Comparison of ENCODE assay signal across 9 mouse cellular contexts in genomic region chr1:180604579-180604978, GRCm38 (mm10). TPM values are rescaled to one million over a fixed set of nuclear protein-coding genes. Genes with fewer than 3 reads are reported as not detected.
DNase-seq lines count a peak whose midpoint lies in the region; ATAC-seq and TF ChIP-seq lines count a peak whose summit lies in the region.
"Had no signal": no experiment of that assay in that cellular context is flagged by ENCODE, and none has a peak within 500 bp of the region (broad histone marks: within the 10 kb centered on the region; RNA-seq: fewer than 3 reads in every experiment).

No protein-coding gene starts in this region.

- no peak for TF ChIP-seq CTCF in layer of hippocampus, adult 2 months (conservative IDR thresholded peaks at IDR 0.05)

- H3K27ac ChIP-seq in layer of hippocampus, adult 2 months = peak overlapping the region; percentile 79

- peak; percentile 36 for DNase-seq in embryo, embryonic 11 days
- DNase-seq in embryo, embryonic 9.5 days (ENCODE audit: extremely low spot score) = no peak
- DNase-seq in brain, adult 2 months (ENCODE audit: low read depth, low spot score) = peak; percentile 97
- DNase-seq in gastrocnemius, postnatal 10 days = peak; percentile 48
- peak; percentile 60 to 75 for DNase-seq in layer of hippocampus, adult 2 months (ENCODE audit: low spot score in 2 of 2)
- peak; percentile 62 for DNase-seq in retina, postnatal 7 days (ENCODE audit: low read depth, low spot score)
- DNase-seq: lung, embryonic 14.5 days had no signal

- no peak overlapping the region for H3K4me3 ChIP-seq in layer of hippocampus, adult 2 months

- ATAC-seq in CD4-positive, CD25-positive, alpha-beta regulatory T cell, adult 4 months = no peak
- no peak for ATAC-seq in inflammation-experienced regulatory T-cells, adult 6 months

RNA-seq across cellular contexts. Expression of gene Parp1, which starts 35.9 kb away (rescaled TPM):
- 10 to 100 TPM; 58.0 to 63.8 TPM for total RNA-seq in gastrocnemius, postnatal 10 days (2021)
- total RNA-seq in layer of hippocampus, adult 2 months (2021) = 100 to 1,000 TPM; 122 to 153 TPM
- 10 to 100 TPM; 36.5 to 73.7 TPM for polyA plus RNA-seq in CD4-positive, CD25-positive, alpha-beta regulatory T cell, adult 4 months (2017; shearing (Covaris generic))
- polyA plus RNA-seq in inflammation-experienced regulatory T-cells, adult 6 months (2017; shearing (Covaris generic)) = 10 to 100 TPM; 39.8 to 48.1 (median 42.4) TPM

RNA-seq across cellular contexts. Expression of gene Lin9, which starts 36.4 kb away (rescaled TPM):
- 1 to 10 TPM; 5.0 to 5.8 TPM for total RNA-seq in gastrocnemius, postnatal 10 days (2021)
- total RNA-seq in layer of hippocampus, adult 2 months (2021) = 1 to 10 TPM; 4.7 to 4.8 TPM
- polyA plus RNA-seq in CD4-positive, CD25-positive, alpha-beta regulatory T cell, adult 4 months (2017; shearing (Covaris generic)) = 10 to 100 TPM; 19.8 to 20.6 TPM
- polyA plus RNA-seq in inflammation-experienced regulatory T-cells, adult 6 months (2017; shearing (Covaris generic)) = 10 to 100 TPM; 15.2 to 21.7 (median 17.3) TPM
